Mouse (Mus musculus) ES-E14 (cell line): Measurements from ENCODE around the gene Gnmt.

Experiments used
- CHD2 ChIP-seq: IDR thresholded peaks from 2 replicates; pipeline ENCODE4 v1.6.1; 2014; ENCODE audit warnings: mild to moderate bottlenecking, low read depth, low read length, inconsistent platforms
- MAFK ChIP-seq: IDR thresholded peaks from 2 replicates; pipeline ENCODE4 v1.6.1; 2014; ENCODE audit warnings: mild to moderate bottlenecking, low read depth, low read length, inconsistent platforms; ENCODE audit not compliant: insufficient read depth

DNA sequence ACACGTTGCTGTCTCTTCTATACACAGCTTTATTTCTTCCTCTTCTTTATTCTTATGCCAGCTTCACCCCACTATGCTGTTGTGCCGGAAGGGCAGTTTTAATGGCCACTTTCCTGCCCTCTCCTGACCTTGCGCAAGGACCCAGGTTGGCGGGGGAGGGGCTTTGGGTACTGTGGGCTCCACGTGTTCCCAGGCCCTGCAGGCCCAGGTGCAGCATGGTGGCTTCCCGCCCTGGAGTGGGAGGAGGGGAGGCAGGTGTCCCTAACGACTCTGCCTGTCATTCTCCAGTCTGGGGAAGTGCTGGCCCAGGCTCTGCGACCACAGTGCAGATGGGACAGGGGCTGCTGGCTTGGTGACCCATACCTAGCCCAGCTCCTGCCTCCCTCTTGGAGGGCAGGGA is 38.9 kb upstream of the Gnmt start:
- TF ChIP-seq MAFK (no peak), CHD2 (no peak)
